Mouse (Mus musculus) cerebellum, adult 2 months (tissue): Measurements from ENCODE around the gene Apoe. TPM values are rescaled to one million over a fixed set of nuclear protein-coding genes. Genes with fewer than 3 reads are reported as not detected.

Experiments
- DNase-seq, 2 experiments: peaks; one replicate each; pipeline ENCODE4 v3.0.0; 2021
- H3K27ac ChIP-seq: fragments of 200-500 bp; 2 replicates; pipeline ENCODE4 v1.5.1; 2012; ENCODE audit warnings: low read length, control low read depth, inconsistent platforms; ENCODE audit not compliant: insufficient read depth
- H3K27me3 ChIP-seq: fragments of 200-500 bp; 2 replicates; pipeline ENCODE4 v1.6.1; 2012; ENCODE audit warnings: inconsistent platforms, mild to moderate bottlenecking, low read length, moderate library complexity; ENCODE audit not compliant: control insufficient read depth, insufficient read depth
- H3K4me1 ChIP-seq: fragments of 200-500 bp; 2 replicates; pipeline ENCODE4 v1.6.1; 2011; ENCODE audit warnings: low read length; ENCODE audit not compliant: control insufficient read depth, insufficient read depth
- H3K4me3 ChIP-seq: fragments of 200-500 bp; replicated peaks from 2 replicates; pipeline ENCODE3; 2011; ENCODE audit warnings: mild to moderate bottlenecking, low read depth, low read length, control low read depth; ENCODE audit not compliant: insufficient read depth
- CTCF ChIP-seq: fragments of 200-500 bp; IDR thresholded peaks from 2 replicates; pipeline ENCODE4 v1.5.1; 2011; ENCODE audit warnings: low read depth, mild to moderate bottlenecking, control low read depth, low read length, moderate library complexity, borderline replicate concordance; ENCODE audit not compliant: insufficient read depth
- POLR2A ChIP-seq: fragments of 200-500 bp; IDR thresholded peaks from 2 replicates; pipeline ENCODE4 v1.6.1; 2011; ENCODE audit warnings: low read length, control low read depth, borderline replicate concordance; ENCODE audit not compliant: insufficient read depth
- WGBS: fragments of 180-500 bp; shearing (Covaris S2); methylation state at CpG from one replicate; pipeline ENCODE4 v1.1.7; 2018; 5-methylcytosine and 5-hydroxymethylcytosine counted together
- polyA plus RNA-seq: library from polyadenylated mRNA; depleted of rRNA; stranded (reverse); fragments of >200 nt; gene quantifications from 2 replicates; pipeline ENCODE4 v1.2.3, GENCODE M21; 2012; rRNA removed

The Apoe gene
- 2,800 and 2,936 TPM in 2 replicates for polyA plus RNA-seq

DNA sequence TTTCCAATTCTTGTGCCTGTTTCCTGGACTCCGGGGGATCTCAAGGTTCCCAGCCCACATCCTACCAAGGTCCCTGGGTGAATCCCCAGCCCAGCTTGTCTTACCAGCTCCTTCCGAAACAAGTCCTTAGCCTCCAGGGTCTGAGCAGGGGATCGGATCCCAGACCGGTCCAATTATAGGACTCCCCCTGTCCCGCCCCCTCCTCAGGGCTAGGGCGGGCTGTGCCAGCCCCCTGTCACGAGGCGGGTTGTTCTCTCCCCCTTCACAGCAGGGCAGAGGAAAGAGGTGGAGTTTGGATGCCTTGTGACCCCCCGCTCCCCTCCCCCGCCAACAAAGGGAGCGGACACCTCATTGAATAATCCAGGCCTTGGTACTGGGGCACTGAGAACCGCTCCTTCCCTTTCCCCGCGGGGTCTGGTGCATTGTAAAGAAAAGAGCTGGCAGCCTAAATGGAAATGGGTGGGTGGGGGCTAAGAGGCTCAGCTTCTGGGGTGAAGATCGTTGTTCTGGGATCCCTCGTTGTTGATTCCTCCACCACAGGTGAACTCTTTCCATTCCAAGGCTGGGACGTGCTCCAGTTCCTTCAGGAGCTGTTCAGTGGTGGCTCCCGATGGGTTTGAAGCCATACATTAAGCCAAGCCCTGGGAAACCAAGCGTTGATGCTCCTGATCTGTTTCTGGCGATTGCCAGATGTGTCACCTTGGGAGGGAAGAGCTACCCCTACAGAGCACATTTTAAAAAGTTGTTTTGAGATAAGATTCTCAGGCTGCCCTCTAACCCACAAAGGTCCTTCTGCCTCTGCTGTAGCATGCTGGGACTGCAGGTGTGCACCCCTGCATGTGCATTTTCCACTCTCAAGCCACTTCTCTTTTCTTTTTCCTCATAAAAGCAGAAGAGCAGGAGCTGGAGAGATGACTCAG is at the start of gene Apoe:
TSS of gene Apoe (minus strand) at position 282 of the 920 bp plus-strand sequence.
- Histone ChIP-seq H3K27ac (peak within 1 kb of the TSS; percentile 43; the same call in 1 of the 2 replicates), H3K27me3 (no peaks in the 10 kb centered on the region), H3K4me1 (0 out of 2 replicates have a peak, but pooled peaks cover 4% of the 10 kb centered on the region), H3K4me3 (peak within 1 kb of the TSS; percentile 44)
- TF ChIP-seq POLR2A (peak; percentile 35; the same call in 1 of the 2 replicates), CTCF (no peak)
- WGBS: 4% methylated on average over 20 of the region's 20 CpGs
- peak; percentile 48 to 57 for DNase-seq

DNA sequence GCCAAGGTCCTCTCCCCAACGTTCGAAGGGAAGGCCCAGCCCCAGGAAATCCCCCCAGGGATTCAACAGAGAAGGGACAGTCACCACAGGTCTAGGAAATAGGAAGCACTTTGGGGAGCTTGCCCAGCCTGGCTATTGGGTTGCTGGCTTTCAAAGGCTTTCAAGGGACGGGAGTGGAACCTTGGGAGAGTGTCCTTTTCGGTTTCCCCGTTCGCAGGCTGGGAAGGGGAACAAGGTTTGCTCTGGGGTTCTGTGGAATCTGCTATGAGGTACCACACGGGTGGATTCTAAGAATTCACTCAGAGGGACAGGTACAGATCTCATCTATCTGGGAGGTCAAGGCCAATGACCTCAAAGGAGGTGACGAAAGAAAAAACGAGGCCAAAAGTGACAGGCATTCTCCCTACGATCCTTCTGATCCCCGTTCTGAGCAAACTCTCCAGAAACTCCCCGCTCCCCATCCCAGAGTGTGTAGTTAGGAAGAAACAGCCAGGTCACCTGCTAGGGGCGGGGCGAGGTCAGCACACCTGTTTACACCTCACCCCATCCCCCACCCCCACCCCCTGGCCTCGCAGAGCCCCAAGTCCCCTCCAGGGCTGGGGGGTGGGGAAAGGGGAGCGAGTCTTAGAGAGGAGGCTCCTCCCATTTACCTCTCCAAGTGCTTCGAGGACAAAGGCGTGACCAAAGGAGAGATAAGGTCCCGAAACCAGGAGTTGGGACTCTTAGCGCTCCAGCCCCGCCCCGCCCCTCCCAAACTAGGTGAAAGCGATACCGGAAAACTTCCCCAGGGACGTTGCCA is 48.6 kb upstream of the Apoe start:
- no peak overlapping the region for H3K27ac ChIP-seq
- WGBS: 20% methylated on average over 25 of the region's 25 CpGs
- DNase-seq: no peak
- H3K27me3 ChIP-seq: no peaks in the 10 kb centered on the region
- TF ChIP-seq CTCF (no peak), POLR2A (no peak)
- no peak overlapping the region for H3K4me3 ChIP-seq
- no peaks in the 10 kb centered on the region; the same call in 1 of the 2 replicates for H3K4me1 ChIP-seq

DNA sequence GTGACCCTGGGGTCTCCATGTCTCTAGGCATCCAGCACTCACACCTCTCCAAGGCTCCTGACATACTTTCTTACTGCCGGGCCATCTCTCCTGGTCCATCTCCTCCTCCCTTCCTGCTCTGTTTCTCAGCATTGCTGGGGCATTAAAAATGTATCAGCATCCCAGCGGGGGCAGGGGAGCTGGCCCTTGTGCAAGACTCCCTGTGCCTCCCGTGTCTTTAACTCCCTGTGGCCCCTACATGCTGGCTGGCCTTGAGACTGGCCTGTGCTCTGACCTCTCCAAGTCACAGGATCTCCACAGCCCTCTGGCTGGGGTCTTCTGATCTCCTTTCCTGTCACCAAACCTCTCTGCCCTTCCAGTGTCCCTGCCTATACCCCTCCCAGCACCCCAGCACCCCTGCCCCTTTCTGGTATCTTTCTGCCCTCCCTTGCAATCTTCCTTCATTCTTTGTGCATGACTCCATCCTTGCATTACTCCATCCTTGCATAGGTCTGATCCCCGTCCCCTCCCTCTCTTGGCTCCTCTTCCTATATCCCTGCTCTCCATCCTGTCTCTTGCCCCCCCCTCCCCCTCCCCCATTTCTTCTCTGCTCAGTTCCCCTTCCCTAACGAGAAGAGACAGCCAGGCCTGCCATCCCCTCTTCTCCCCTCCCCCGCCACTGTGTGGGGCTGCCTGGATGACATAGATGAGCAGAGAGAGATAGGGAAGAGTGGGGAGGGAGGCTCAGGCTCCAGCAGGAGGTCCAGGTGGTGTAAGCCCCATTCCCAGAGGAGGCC is 47.6 kb upstream of the Apoe start:
- no peak overlapping the region for H3K4me3 ChIP-seq
- no peaks in the 10 kb centered on the region for H3K27me3 ChIP-seq
- no peak overlapping the region for H3K27ac ChIP-seq
- TF ChIP-seq POLR2A (no peak), CTCF (no peak)
- no peaks in the 10 kb centered on the region; the same call in 1 of the 2 replicates for H3K4me1 ChIP-seq
- DNase-seq: no peak
- 42% methylated on average over 6 of the region's 6 CpGs for WGBS

DNA sequence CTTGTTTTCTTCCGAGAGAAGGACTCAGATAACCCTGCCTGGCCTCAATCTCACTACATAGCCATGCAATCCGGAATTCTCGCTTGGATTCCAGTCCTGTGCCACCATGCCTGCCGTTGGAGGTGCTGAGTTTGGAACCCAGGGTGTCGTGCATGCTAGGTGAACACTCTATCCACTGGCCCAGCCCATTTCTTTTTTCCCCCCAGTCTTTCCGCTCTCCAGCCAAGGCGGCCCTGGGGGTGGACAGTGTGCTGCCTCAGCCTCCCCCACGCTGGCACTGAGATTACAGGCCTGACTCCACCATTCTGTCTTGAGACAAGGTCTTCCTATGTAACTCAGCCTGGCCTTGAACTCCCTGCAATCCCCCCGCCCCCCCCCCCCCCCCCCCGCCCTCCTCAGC is 47.0 kb upstream of the Apoe start:
- Histone ChIP-seq H3K4me1 (no peaks in the 10 kb centered on the region; the same call in 1 of the 2 replicates), H3K4me3 (no peak overlapping the region), H3K27ac (no peak overlapping the region), H3K27me3 (no peaks in the 10 kb centered on the region)
- TF ChIP-seq POLR2A: no peak
- no peak for TF ChIP-seq CTCF
- WGBS: 83% methylated on average over 9 of the region's 10 CpGs
- no peak for DNase-seq

DNA sequence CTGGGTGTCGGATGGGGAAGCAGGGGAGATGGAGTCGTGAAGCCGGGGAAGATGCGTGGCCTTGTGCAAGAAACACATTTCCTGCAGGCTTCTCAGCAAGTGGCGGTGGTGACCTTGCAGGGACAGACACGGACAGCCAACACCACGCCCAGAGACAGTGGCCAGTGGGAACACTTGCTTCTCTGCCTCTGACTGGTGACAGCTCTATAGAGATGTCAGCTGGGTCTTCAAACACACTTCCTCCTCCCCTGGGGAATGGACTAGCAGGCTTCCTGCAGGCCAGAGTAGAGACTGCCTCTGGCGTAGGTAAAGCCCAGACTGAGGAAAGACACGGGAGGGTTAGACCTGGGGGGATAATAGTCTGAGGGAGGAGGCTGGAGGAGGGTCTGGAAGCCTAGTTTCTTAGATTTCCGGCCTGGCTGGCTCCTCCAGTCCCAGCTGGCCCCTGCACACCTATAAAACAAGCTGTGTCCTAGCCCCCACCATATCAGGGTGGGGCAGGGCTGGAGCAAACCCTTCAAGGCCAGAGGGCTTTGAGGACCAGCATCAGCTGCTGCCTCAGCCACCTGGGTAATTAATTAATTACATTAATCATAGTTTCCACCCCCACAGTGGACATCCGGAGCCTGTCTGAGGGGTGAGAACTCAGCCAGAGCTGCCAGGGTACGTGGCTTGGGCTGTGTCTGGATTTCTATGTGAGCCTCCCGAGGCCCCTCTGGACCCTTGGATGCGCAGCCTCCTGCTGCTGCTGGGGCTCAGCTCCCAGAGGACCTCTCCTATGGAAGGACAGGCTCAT is 45.8 kb upstream of the Apoe start:
- Histone ChIP-seq H3K4me3 (no peak overlapping the region), H3K4me1 (no peaks in the 10 kb centered on the region; the same call in 1 of the 2 replicates), H3K27me3 (no peaks in the 10 kb centered on the region), H3K27ac (no peak overlapping the region)
- no peak for DNase-seq
- 58% methylated on average over 14 of the region's 14 CpGs for WGBS
- TF ChIP-seq POLR2A: no peak
- no peak for TF ChIP-seq CTCF

DNA sequence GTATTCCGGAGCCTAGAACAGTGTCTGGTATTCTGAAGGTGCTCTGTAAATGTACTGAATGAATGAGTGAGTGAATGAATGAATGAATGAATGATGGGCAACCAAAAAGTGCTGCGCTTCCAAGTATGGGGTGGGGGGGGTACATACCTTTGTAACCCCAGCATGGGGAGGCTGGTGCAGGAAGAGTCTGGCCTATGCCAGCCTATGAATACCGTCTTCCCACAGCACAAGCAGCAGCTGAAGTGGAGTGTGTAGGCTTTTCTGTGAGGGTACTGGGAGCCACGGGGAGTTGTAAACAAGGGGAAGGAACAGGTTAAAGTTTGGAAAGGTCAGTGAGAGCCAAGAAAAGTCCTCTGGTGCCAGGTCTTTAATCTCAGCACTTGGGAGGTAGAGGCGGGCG is 44.8 kb upstream of the Apoe start:
- DNase-seq: no peak
- TF ChIP-seq POLR2A: no peak
- TF ChIP-seq CTCF: no peak
- H3K27ac ChIP-seq: no peak overlapping the region
- H3K4me3 ChIP-seq: no peak overlapping the region
- 90% methylated on average over 6 of the region's 6 CpGs for WGBS
- no peaks in the 10 kb centered on the region for H3K27me3 ChIP-seq
- no peaks in the 10 kb centered on the region for H3K4me1 ChIP-seq
